Mouse (Mus musculus): ENCODE data around the gene Fscn3.

GRCm38 (mm10) chr6:28416981-28417380, 10.6 kb upstream of the Fscn3 start:
- TF ChIP-seq GATA1 (IDR thresholded peaks at IDR 0.05; ENCODE audit: borderline replicate concordance, low read length), result no peak
- TF ChIP-seq FLI1 (IDR thresholded peaks at IDR 0.05; ENCODE audit: low read length), result no peak

Measured in megakaryocyte, embryonic 14.5 days (primary cell).